Mouse (Mus musculus) intestine, postnatal 0 days (tissue): Measurements from ENCODE around the gene Mgat4e. TPM values are rescaled to one million over a fixed set of nuclear protein-coding genes. Genes with fewer than 3 reads are reported as not detected.
"Not testable (repeated sequence)": the region's sequence is repeated elsewhere in the genome, so short reads cannot be mapped to it uniquely, and the experiment has no call there.

Source experiments
- ATAC-seq: fragments of 200-750 bp; cut with Nextera tagmentation; 2 replicates; pipeline ENCODE4 v1.8.0; 2017; ENCODE audit warnings: mild to moderate bottlenecking, moderate TSS enrichment, moderate library complexity
- H3K27ac ChIP-seq: fragments of 300-500 bp; sonication (generic); 2 replicates; pipeline ENCODE4 v1.5.1; 2014; ENCODE audit warnings: mild to moderate bottlenecking, low read depth, low read length, moderate library complexity
- H3K27me3 ChIP-seq: fragments of 300-500 bp; sonication (generic); replicated peaks from 2 replicates; pipeline ENCODE4 v1.6.1; 2014; ENCODE audit warnings: low read length, mixed read lengths; ENCODE audit not compliant: control insufficient read depth, insufficient read depth
- H3K36me3 ChIP-seq: fragments of 300-500 bp; sonication (generic); 2 replicates; pipeline ENCODE4 v1.6.1; 2014; ENCODE audit warnings: mild to moderate bottlenecking, moderate library complexity; ENCODE audit not compliant: control insufficient read depth, insufficient read depth
- H3K4me1 ChIP-seq: fragments of 300-500 bp; sonication (generic); replicated peaks from 2 replicates; pipeline ENCODE4 v1.6.1; 2014; ENCODE audit warnings: antibody characterized with exemption, low read length, mixed read lengths; ENCODE audit not compliant: control insufficient read depth, insufficient read depth
- H3K4me2 ChIP-seq: fragments of 300-500 bp; sonication (generic); replicated peaks from 2 replicates; pipeline ENCODE4 v1.6.1; 2014; ENCODE audit warnings: low read depth, mild to moderate bottlenecking, moderate library complexity
- H3K4me3 ChIP-seq: fragments of 300-500 bp; sonication (generic); 2 replicates; pipeline ENCODE4 v1.5.1; 2014; ENCODE audit warnings: low read depth, low read length
- H3K9ac ChIP-seq: fragments of 300-500 bp; sonication (generic); 2 replicates; pipeline ENCODE4 v1.6.1; 2014; ENCODE audit warnings: mild to moderate bottlenecking, low read depth, low read length
- H3K9me3 ChIP-seq: fragments of 300-500 bp; sonication (generic); 2 replicates; pipeline ENCODE4 v1.6.1; 2016; ENCODE audit warnings: mixed run types; ENCODE audit not compliant: control insufficient read depth
- CTCF ChIP-seq: sonication (generic); IDR thresholded peaks from 2 replicates; pipeline ENCODE4 v1.5.1; 2016; ENCODE audit warnings: low read depth, mild to moderate bottlenecking, control low read depth, antibody characterized with exemption, moderate library complexity
- WGBS: fragments of 180-500 bp; shearing (Covaris S2); extraction: QIAGEN DNeasy Blood & Tissue Kit; methylation state at CpG from one replicate; pipeline ENCODE4 v1.1.7; 2014; 5-methylcytosine and 5-hydroxymethylcytosine counted together
- polyA plus RNA-seq: library from polyadenylated mRNA; unstranded; fragments of >200 nt; fragmentation: Nextera tagmentation; extraction: Ambion mirVana; gene quantifications from 2 replicates; pipeline ENCODE4 v1.2.1, GENCODE M21; 2015

Mgat4e gene
- polyA plus RNA-seq, 1 experiment from 2014 or later: not detected

GRCm38 (mm10) chr1:134551869-134552268 lies 2.4 kb upstream of the Mgat4e start:
- no peak overlapping the region for H3K9ac ChIP-seq
- WGBS: 83% methylated on average over 3 of the region's 3 CpGs
- ATAC-seq: no peak
- no peaks in the 10 kb centered on the region for H3K4me1 ChIP-seq
- no peaks in the 10 kb centered on the region for H3K27me3 ChIP-seq
- H3K27ac ChIP-seq: no peak overlapping the region
- H3K36me3 ChIP-seq: no peaks in the 10 kb centered on the region
- H3K9me3 ChIP-seq: no peaks in the 10 kb centered on the region
- no peak overlapping the region for H3K4me3 ChIP-seq
- TF ChIP-seq CTCF: no peak
- H3K4me2 ChIP-seq: no peak overlapping the region

GRCm38 (mm10) chr1:134548231-134548630 lies 1.3 kb downstream of the Mgat4e start:
- Histone ChIP-seq H3K9ac (no peak overlapping the region), H3K4me1 (no peaks in the 10 kb centered on the region), H3K27ac (no peak overlapping the region), H3K9me3 (no peaks in the 10 kb centered on the region), H3K27me3 (no peaks in the 10 kb centered on the region), H3K4me3 (no peak overlapping the region), H3K4me2 (no peak overlapping the region), H3K36me3 (no peaks in the 10 kb centered on the region)
- WGBS: 76% methylated on average over 4 of the region's 4 CpGs
- TF ChIP-seq CTCF: no peak
- ATAC-seq: no peak

GRCm38 (mm10) chr1:134540610-134541009 lies 8.9 kb downstream of the Mgat4e start:
- TF ChIP-seq CTCF: no peak
- Histone ChIP-seq H3K36me3 (no peaks in the 10 kb centered on the region), H3K9me3 (no peaks in the 10 kb centered on the region), H3K4me1 (no peaks in the 10 kb centered on the region), H3K9ac (no peak overlapping the region), H3K27me3 (no peaks in the 10 kb centered on the region), H3K4me2 (no peak overlapping the region), H3K27ac (no peak overlapping the region), H3K4me3 (no peak overlapping the region)
- WGBS: 89% methylated on average over 10 of the region's 10 CpGs
- no peak for ATAC-seq

GRCm38 (mm10) chr1:134535513-134535912 lies 14.0 kb downstream of the Mgat4e start:
- no peak for TF ChIP-seq CTCF
- no peak overlapping the region for H3K27ac ChIP-seq
- no peak overlapping the region for H3K4me3 ChIP-seq
- H3K27me3 ChIP-seq: no peaks in the 10 kb centered on the region
- no peaks in the 10 kb centered on the region for H3K4me1 ChIP-seq
- no peaks in the 10 kb centered on the region for H3K9me3 ChIP-seq
- no peak for ATAC-seq
- WGBS: 66% methylated on average over 3 of the region's 3 CpGs
- H3K9ac ChIP-seq: no peak overlapping the region
- H3K4me2 ChIP-seq: no peak overlapping the region
- no peaks in the 10 kb centered on the region for H3K36me3 ChIP-seq

- no peaks in the 10 kb centered on the region for H3K36me3 ChIP-seq
- H3K27ac ChIP-seq: no peak overlapping the region
- TF ChIP-seq CTCF: no peak
- WGBS: 97% methylated on average over 1 of the region's 1 CpGs
- H3K4me1 ChIP-seq: no peaks in the 10 kb centered on the region
- H3K4me3 ChIP-seq: no peak overlapping the region
- H3K27me3 ChIP-seq: no peaks in the 10 kb centered on the region
- no peak for ATAC-seq
- H3K9me3 ChIP-seq: no peaks in the 10 kb centered on the region
- H3K9ac ChIP-seq: no peak overlapping the region
- no peak overlapping the region for H3K4me2 ChIP-seq
Observed at GRCm38 (mm10) chr1:134535054-134535453, 14.4 kb downstream of the Mgat4e start.

GRCm38 (mm10) chr1:134533710-134534109 lies 15.8 kb downstream of the Mgat4e start:
- H3K36me3 ChIP-seq, H3K27ac ChIP-seq, ATAC-seq, H3K4me2 ChIP-seq, H3K27me3 ChIP-seq, H3K4me3 ChIP-seq, H3K9me3 ChIP-seq, H3K4me1 ChIP-seq, H3K9ac ChIP-seq: not testable (repeated sequence)
- 94% methylated on average over 10 of the region's 10 CpGs for WGBS

GRCm38 (mm10) chr1:134530618-134531017 lies 18.9 kb downstream of the Mgat4e start:
- H3K36me3 ChIP-seq: no peaks in the 10 kb centered on the region
- no peak overlapping the region for H3K4me2 ChIP-seq
- no peaks in the 10 kb centered on the region for H3K9me3 ChIP-seq
- no peak overlapping the region for H3K27ac ChIP-seq
- 86% methylated on average over 6 of the region's 6 CpGs for WGBS
- H3K27me3 ChIP-seq: no peaks in the 10 kb centered on the region
- H3K9ac ChIP-seq: no peak overlapping the region
- TF ChIP-seq CTCF: no peak
- no peak overlapping the region for H3K4me3 ChIP-seq
- ATAC-seq: no peak
- no peaks in the 10 kb centered on the region for H3K4me1 ChIP-seq
